15 mouse cellular contexts compared by ENCODE assay signal in genomic region chr9:69766301-69766700, GRCm38 (mm10). TPM values are rescaled to one million over a fixed set of nuclear protein-coding genes. Genes with fewer than 3 reads are reported as not detected.
A peak's percentile ranks its signal among the peaks of the same experiment; 100 is the strongest.
DNase-seq lines count a peak whose midpoint lies in the region; ATAC-seq lines count a peak whose summit lies in the region.
"Had no signal": no experiment of that assay in that cellular context is flagged by ENCODE, and none has a peak within 500 bp of the region (broad histone marks: within the 10 kb centered on the region; RNA-seq: fewer than 3 reads in every experiment).

No protein-coding gene starts in this region.

- peaks cover 48% of the 10 kb centered on the region for H3K4me1 ChIP-seq in hindbrain, embryonic 13.5 days (replicated peaks)
- peaks cover 56% of the 10 kb centered on the region for H3K4me1 ChIP-seq in neural tube, embryonic 12.5 days

- 1% methylated on average over 8 of the region's 8 CpGs for WGBS in hindbrain, embryonic 13.5 days
- under 1% methylated on average over 8 of the region's 8 CpGs for WGBS in neural tube, embryonic 12.5 days

- H3K36me3 ChIP-seq in hindbrain, embryonic 13.5 days, result no peaks in the 10 kb centered on the region
- no peaks in the 10 kb centered on the region for H3K36me3 ChIP-seq in neural tube, embryonic 12.5 days
- H3K36me3 ChIP-seq: heart, embryonic 10.5 days had no signal

- no peak for ATAC-seq in hindbrain, embryonic 13.5 days (ENCODE audit: low FRiP score)
- no peak for ATAC-seq in neural tube, embryonic 12.5 days (ENCODE audit: low FRiP score, low read depth)

- no peaks in the 10 kb centered on the region for H3K9me3 ChIP-seq in hindbrain, embryonic 13.5 days
- no peaks in the 10 kb centered on the region for H3K9me3 ChIP-seq in neural tube, embryonic 12.5 days
- H3K9me3 ChIP-seq: heart, embryonic 10.5 days had no signal

- no peak overlapping the region for H3K4me3 ChIP-seq in hindbrain, embryonic 13.5 days
- H3K4me3 ChIP-seq in neural tube, embryonic 12.5 days, result no peak overlapping the region
- H3K4me3 ChIP-seq: heart, embryonic 10.5 days had no signal

- H3K27ac ChIP-seq in hindbrain, embryonic 13.5 days, result no peak overlapping the region
- no peak overlapping the region for H3K27ac ChIP-seq in neural tube, embryonic 12.5 days
- H3K27ac ChIP-seq: heart, embryonic 10.5 days; stomach, postnatal 0 days had no signal

- peak overlapping the region; percentile 52; the same call in 1 of the 2 replicates for H3K4me2 ChIP-seq in hindbrain, embryonic 13.5 days
- peak overlapping the region; percentile 71; the same call in 1 of the 2 replicates for H3K4me2 ChIP-seq in neural tube, embryonic 12.5 days (replicated peaks)
- H3K4me2 ChIP-seq: lung, embryonic 14.5 days had no signal

- DNase-seq in kidney, adult 18-20 months, result peak; percentile 5
- DNase-seq in kidney, postnatal 4 days, result no peak
- peak; percentile 76 for DNase-seq in embryo, embryonic 11 days
- no peak for DNase-seq in spleen, postnatal 36 days (ENCODE audit: low spot score in 2 of 2)
- DNase-seq in cerebellum, postnatal 25 days, result no peak
- DNase-seq: cerebellum, adult 11 months; kidney, adult 8-10 months; lung, embryonic 14.5 days; right cerebral cortex, adult 18-20 months; spleen, adult 18-20 months had no signal

- no peak overlapping the region for H3K9ac ChIP-seq in hindbrain, embryonic 13.5 days
- H3K9ac ChIP-seq in neural tube, embryonic 12.5 days, result no peak overlapping the region
- H3K9ac ChIP-seq: lung, embryonic 14.5 days had no signal

- H3K27me3 ChIP-seq in hindbrain, embryonic 13.5 days, result peaks cover 97% of the 10 kb centered on the region
- peaks cover 74% of the 10 kb centered on the region for H3K27me3 ChIP-seq in neural tube, embryonic 12.5 days (replicated peaks)

RNA-seq across cellular contexts. Expression of gene Foxb1, which starts 5.6 kb away (rescaled TPM):
- 8.5 and 10.5 TPM in 2 replicates for polyA plus RNA-seq in hindbrain, embryonic 13.5 days (2015; fragmentation: Nextera tagmentation; extraction: Ambion mirVana)
- polyA plus RNA-seq in neural tube, embryonic 12.5 days (2016; fragmentation: Nextera tagmentation; extraction: Ambion mirVana), result 8.5 and 9.7 TPM in 2 replicates
- polyA plus RNA-seq: heart, embryonic 10.5 days; liver, adult 2 months; lung, embryonic 14.5 days; stomach, postnatal 0 days had no signal

Comparison
In these comparisons a context has a peak if more than half of its experiments do, and no peak if none do; other contexts are left out.
1. DNase-seq: peak in kidney, adult 18-20 months (single experiment) and embryo, embryonic 11 days (single experiment); none in kidney, postnatal 4 days (0 of 2), spleen, postnatal 36 days (0 of 2) and cerebellum, postnatal 25 days (0 of 2).